Mouse (Mus musculus) hematopoietic multipotent progenitor cell, adult 10-12 weeks (in vitro differentiated cells): ENCODE results near the gene Lhfp. TPM values are rescaled to one million over a fixed set of nuclear protein-coding genes. Genes with fewer than 3 reads are reported as not detected.

ENCODE experiments used
- polyA plus RNA-seq: library from polyadenylated mRNA; stranded (reverse); fragments of >175 nt; gene quantifications from 2 replicates; pipeline ENCODE4 v1.2.3, GENCODE M21; 2012; ENCODE audit warnings: low replicate concordance

Lhfp gene
- 3.6 and 3.9 TPM in 2 replicates for polyA plus RNA-seq

GRCm38 (mm10) chr3:53041411-53042239 is at the start of gene Lhfp:
Gene Lhfp (plus strand): TSS chr3:53041528.

GRCm38 (mm10) chr3:53016436-53017340 is 24.6 kb upstream of the Lhfp start, which contains the start of gene Cog6:
Gene Cog6 (minus strand): TSS chr3:53017237.

Other genes starting within 250 kb of the Lhfp start
- 27.8 and 43.3 TPM in 2 replicates for gene Cog6, start 24.3 kb upstream of the Lhfp start, polyA plus RNA-seq